Mouse (Mus musculus) midbrain, embryonic 16.5 days (tissue): Measurements from ENCODE around the gene Retreg3. TPM values are rescaled to one million over a fixed set of nuclear protein-coding genes. Genes with fewer than 3 reads are reported as not detected.

Experiments used
- ATAC-seq: fragments of 200-750 bp; cut with Nextera tagmentation; 2 replicates; pipeline ENCODE4 v1.8.0; 2017; ENCODE audit warnings: moderate TSS enrichment
- H3K27ac ChIP-seq: fragments of 300-500 bp; sonication (generic); 2 replicates; pipeline ENCODE4 v1.5.1; 2014; ENCODE audit warnings: mild to moderate bottlenecking, low read length, mixed read lengths
- H3K27me3 ChIP-seq: fragments of 300-500 bp; sonication (generic); 2 replicates; pipeline ENCODE4 v1.6.1; 2014; ENCODE audit warnings: low read depth, low read length, mixed read lengths; ENCODE audit not compliant: control insufficient read depth, insufficient read depth
- H3K36me3 ChIP-seq: fragments of 300-500 bp; sonication (generic); 2 replicates; pipeline ENCODE4 v1.6.1; 2014; ENCODE audit warnings: mild to moderate bottlenecking, low read length, moderate library complexity, mixed read lengths; ENCODE audit not compliant: control insufficient read depth, insufficient read depth
- H3K4me1 ChIP-seq: fragments of 300-500 bp; sonication (generic); 2 replicates; pipeline ENCODE4 v1.6.1; 2014; ENCODE audit warnings: mild to moderate bottlenecking, low read length, mixed read lengths; ENCODE audit not compliant: control insufficient read depth, insufficient read depth
- H3K4me2 ChIP-seq: fragments of 300-500 bp; sonication (generic); 2 replicates; pipeline ENCODE4 v1.6.1; 2014; ENCODE audit warnings: mild to moderate bottlenecking, low read length, mixed read lengths
- H3K4me3 ChIP-seq: fragments of 300-500 bp; sonication (generic); 2 replicates; pipeline ENCODE4 v1.5.1; 2014; ENCODE audit warnings: low read depth, mild to moderate bottlenecking, low read length, moderate library complexity, mixed read lengths
- H3K9ac ChIP-seq: fragments of 300-500 bp; sonication (generic); 2 replicates; pipeline ENCODE4 v1.6.1; 2014; ENCODE audit warnings: low read depth, low read length, mixed read lengths
- H3K9me3 ChIP-seq: fragments of 300-500 bp; sonication (generic); replicated peaks from 2 replicates; pipeline ENCODE4 v1.6.1; 2014; ENCODE audit warnings: mild to moderate bottlenecking, low read length, mixed read lengths; ENCODE audit not compliant: control insufficient read depth, poor library complexity, severe bottlenecking
- WGBS: fragments of 180-500 bp; shearing (Covaris S2); extraction: QIAGEN DNeasy Blood & Tissue Kit; methylation state at CpG from one replicate; pipeline ENCODE4 v1.1.7; 2014; 5-methylcytosine and 5-hydroxymethylcytosine counted together
- polyA plus RNA-seq: library from polyadenylated mRNA; unstranded; fragments of >200 nt; fragmentation: Nextera tagmentation; extraction: Ambion mirVana; gene quantifications from 2 replicates; pipeline ENCODE4 v1.2.1, GENCODE M21; 2015

Gene Retreg3
- polyA plus RNA-seq, 1 experiment from 2014 or later = 25.4 TPM

- Histone ChIP-seq H3K27ac (no peak overlapping the region), H3K4me3 (no peak overlapping the region), H3K9ac (no peak overlapping the region), H3K36me3 (peaks cover 40% of the 10 kb centered on the region), H3K4me2 (no peak overlapping the region), H3K4me1 (peaks cover 33% of the 10 kb centered on the region), H3K27me3 (no peaks in the 10 kb centered on the region), H3K9me3 (no peaks in the 10 kb centered on the region)
- ATAC-seq = no peak
- 97% methylated on average over 1 of the region's 1 CpGs for WGBS
These were observed 29.8 kb downstream of the Retreg3 start for GRCm38 (mm10) chr11:101089931-101090330.

- ATAC-seq = no peak
- WGBS = 6% methylated on average over 8 of the region's 8 CpGs
- H3K27ac ChIP-seq = peak overlapping the region; percentile 80
- H3K36me3 ChIP-seq = peaks cover 35% of the 10 kb centered on the region
- H3K27me3 ChIP-seq = no peaks in the 10 kb centered on the region
- H3K4me2 ChIP-seq = peak overlapping the region; percentile 99
- H3K9ac ChIP-seq = peak overlapping the region; percentile 94
- peak overlapping the region; percentile 86 for H3K4me3 ChIP-seq
- H3K9me3 ChIP-seq = no peaks in the 10 kb centered on the region
- peaks cover 32% of the 10 kb centered on the region for H3K4me1 ChIP-seq
These were observed 32.0 kb downstream of the Retreg3 start for GRCm38 (mm10) chr11:101087682-101088055.

GRCm38 (mm10) chr11:101086756-101087681 lies 32.7 kb downstream of the Retreg3 start, which contains the start of gene Mlx:
Gene Mlx (plus strand): TSS chr11:101087277.
- Histone ChIP-seq H3K36me3 (peaks cover 29% of the 10 kb centered on the region), H3K27me3 (no peaks in the 10 kb centered on the region), H3K27ac (peak within 1 kb of the TSS; percentile 80), H3K4me2 (peak within 1 kb of the TSS; percentile 99), H3K4me1 (peaks cover 32% of the 10 kb centered on the region), H3K9ac (peak within 1 kb of the TSS; percentile 94), H3K9me3 (no peaks in the 10 kb centered on the region), H3K4me3 (peak within 1 kb of the TSS; percentile 86)
- ATAC-seq = peak; percentile 83
- 1% methylated on average over 51 of the region's 52 CpGs for WGBS

- 80% methylated on average over 6 of the region's 6 CpGs for WGBS
- H3K27me3 ChIP-seq = no peaks in the 10 kb centered on the region
- peaks cover 32% of the 10 kb centered on the region for H3K4me1 ChIP-seq
- peak overlapping the region; percentile 80 for H3K27ac ChIP-seq
- peak overlapping the region; percentile 47 for H3K9ac ChIP-seq
- peaks cover 21% of the 10 kb centered on the region for H3K36me3 ChIP-seq
- H3K9me3 ChIP-seq = no peaks in the 10 kb centered on the region
- peak overlapping the region; percentile 99 for H3K4me2 ChIP-seq
- ATAC-seq = no peak
- H3K4me3 ChIP-seq = peak overlapping the region; percentile 86
These were observed 33.4 kb downstream of the Retreg3 start for GRCm38 (mm10) chr11:101086323-101086674.

- 94% methylated on average over 18 of the region's 18 CpGs for WGBS
- Histone ChIP-seq H3K4me1 (peaks cover 32% of the 10 kb centered on the region), H3K27me3 (peaks cover 3% of the 10 kb centered on the region), H3K4me3 (no peak overlapping the region), H3K4me2 (no peak overlapping the region), H3K36me3 (peaks cover 18% of the 10 kb centered on the region), H3K9ac (peak overlapping the region; percentile 47; the same call in 1 of the 2 replicates), H3K9me3 (no peaks in the 10 kb centered on the region), H3K27ac (no peak overlapping the region; the same call in 1 of the 2 replicates)
- no peak for ATAC-seq
These were observed 33.9 kb downstream of the Retreg3 start for GRCm38 (mm10) chr11:101085617-101086322.

GRCm38 (mm10) chr11:101084811-101085210 lies 34.9 kb downstream of the Retreg3 start:
- Histone ChIP-seq H3K4me1 (peaks cover 32% of the 10 kb centered on the region), H3K27ac (no peak overlapping the region), H3K4me3 (no peak overlapping the region), H3K36me3 (peaks cover 12% of the 10 kb centered on the region; the same call in 1 of the 2 replicates), H3K4me2 (no peak overlapping the region), H3K9me3 (no peaks in the 10 kb centered on the region), H3K9ac (no peak overlapping the region), H3K27me3 (peaks cover 12% of the 10 kb centered on the region)
- WGBS = 97% methylated on average over 12 of the region's 12 CpGs
- ATAC-seq = no peak

GRCm38 (mm10) chr11:101084246-101084645 lies 35.4 kb downstream of the Retreg3 start:
- Histone ChIP-seq H3K27ac (no peak overlapping the region), H3K4me2 (no peak overlapping the region), H3K36me3 (peaks cover 6% of the 10 kb centered on the region; the same call in 1 of the 2 replicates), H3K9ac (no peak overlapping the region), H3K4me1 (peaks cover 32% of the 10 kb centered on the region), H3K4me3 (no peak overlapping the region), H3K9me3 (no peaks in the 10 kb centered on the region), H3K27me3 (peaks cover 18% of the 10 kb centered on the region)
- ATAC-seq = no peak
- WGBS = 91% methylated on average over 14 of the region's 14 CpGs

GRCm38 (mm10) chr11:101083083-101083697 lies 36.5 kb downstream of the Retreg3 start:
- peak overlapping the region; percentile 93 for H3K27ac ChIP-seq
- peak overlapping the region; percentile 84 for H3K4me3 ChIP-seq
- H3K4me2 ChIP-seq = peak overlapping the region; percentile 90
- no peak; the same call in none of the 2 replicates for ATAC-seq
- 0 out of 2 replicates have a peak, but pooled peaks cover 4% of the 10 kb centered on the region for H3K36me3 ChIP-seq
- H3K9ac ChIP-seq = peak overlapping the region; percentile 93
- H3K27me3 ChIP-seq = peaks cover 28% of the 10 kb centered on the region
- 32% methylated on average over 19 of the region's 19 CpGs for WGBS
- peaks cover 27% of the 10 kb centered on the region for H3K4me1 ChIP-seq
- H3K9me3 ChIP-seq = no peaks in the 10 kb centered on the region
